Mouse (Mus musculus) forebrain, embryonic 11.5 days (tissue): ENCODE measurements at regions not wholly inside any gene's neighbourhood (a gene's known extent, or its start where the extent isn't known, plus 50 kb on each side); places are given as distances from the start of the nearest gene placed in this dataset.

Experiments
- ATAC-seq: fragments of 200-750 bp; cut with Nextera tagmentation; replicated peaks from 2 replicates; pipeline ENCODE4 v1.8.0; 2017; ENCODE audit warnings: moderate TSS enrichment; ENCODE audit not compliant: low FRiP score
- DNase-seq: peaks from one replicate; pipeline ENCODE4 v3.0.0-alpha.2; 2017; ENCODE audit warnings: low spot score
- H3K27ac ChIP-seq: fragments of 300-500 bp; sonication (generic); 2 replicates; pipeline ENCODE4 v1.5.1; 2014; ENCODE audit warnings: low read depth, low read length
- H3K27me3 ChIP-seq: fragments of 300-500 bp; sonication (generic); 2 replicates; pipeline ENCODE4 v1.6.1; 2014; ENCODE audit warnings: mild to moderate bottlenecking, low read length, mixed read lengths; ENCODE audit not compliant: control insufficient read depth, insufficient read depth
- H3K36me3 ChIP-seq: fragments of 300-500 bp; sonication (generic); 2 replicates; pipeline ENCODE4 v1.6.1; 2014; ENCODE audit warnings: mild to moderate bottlenecking, low read length, moderate library complexity, mixed read lengths; ENCODE audit not compliant: control insufficient read depth, insufficient read depth
- H3K4me1 ChIP-seq: fragments of 300-500 bp; sonication (generic); replicated peaks from 2 replicates; pipeline ENCODE4 v1.6.1; 2014; ENCODE audit warnings: low read length, mixed read lengths; ENCODE audit not compliant: control insufficient read depth, insufficient read depth
- H3K4me2 ChIP-seq: fragments of 300-500 bp; sonication (generic); 2 replicates; pipeline ENCODE4 v1.6.1; 2014; ENCODE audit warnings: low read depth, mild to moderate bottlenecking, low read length, moderate library complexity, mixed read lengths; ENCODE audit not compliant: severe bottlenecking
- H3K4me3 ChIP-seq: fragments of 300-500 bp; sonication (generic); 2 replicates; pipeline ENCODE4 v1.5.1; 2014; ENCODE audit warnings: low read depth, low read length
- H3K9ac ChIP-seq: fragments of 300-500 bp; sonication (generic); 2 replicates; pipeline ENCODE4 v1.6.1; 2014; ENCODE audit warnings: low read length
- H3K9me3 ChIP-seq: fragments of 300-500 bp; sonication (generic); 2 replicates; pipeline ENCODE4 v1.6.1; 2016; ENCODE audit warnings: low read length, mixed read lengths; ENCODE audit not compliant: control insufficient read depth
- WGBS: fragments of 180-500 bp; shearing (Covaris S2); extraction: QIAGEN DNeasy Blood & Tissue Kit; methylation state at CpG from one replicate; pipeline ENCODE4 v1.1.7; 2014; 5-methylcytosine and 5-hydroxymethylcytosine counted together

- Histone ChIP-seq H3K27me3 (no peaks in the 10 kb centered on the region), H3K4me3 (no peak overlapping the region), H3K27ac (no peak overlapping the region), H3K9ac (no peak overlapping the region), H3K36me3 (no peaks in the 10 kb centered on the region), H3K4me2 (no peak overlapping the region), H3K9me3 (no peaks in the 10 kb centered on the region), H3K4me1 (no peaks in the 10 kb centered on the region)
- DNase-seq (no peak), ATAC-seq (no peak)
- 83% methylated on average over 4 of the region's 4 CpGs for WGBS
Measured at GRCm38 (mm10) chr16:84581166-84581565, 66.2 kb downstream of the A730009L09Rik start.

DNA sequence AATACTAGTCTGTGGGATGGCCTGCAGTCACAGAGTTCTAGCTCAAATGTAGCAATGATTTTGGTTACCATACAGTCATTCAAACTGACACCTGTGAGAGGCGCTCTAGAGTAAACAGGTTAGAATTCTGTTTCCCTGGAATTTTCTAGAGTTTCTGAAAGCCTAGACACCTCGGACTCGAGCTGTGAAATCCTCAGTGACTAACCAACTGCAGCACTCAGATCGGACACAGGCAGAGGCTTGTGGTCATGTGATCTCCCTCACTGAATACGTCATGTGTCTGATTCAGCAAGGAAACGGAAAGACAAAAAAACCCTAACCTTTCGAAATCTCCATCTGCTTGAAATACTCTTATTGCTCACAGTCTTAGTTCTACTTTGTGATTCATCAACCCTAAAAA is 68.4 kb downstream of the A730009L09Rik start:
- no peak for ATAC-seq
- no peaks in the 10 kb centered on the region for H3K27me3 ChIP-seq

DNA sequence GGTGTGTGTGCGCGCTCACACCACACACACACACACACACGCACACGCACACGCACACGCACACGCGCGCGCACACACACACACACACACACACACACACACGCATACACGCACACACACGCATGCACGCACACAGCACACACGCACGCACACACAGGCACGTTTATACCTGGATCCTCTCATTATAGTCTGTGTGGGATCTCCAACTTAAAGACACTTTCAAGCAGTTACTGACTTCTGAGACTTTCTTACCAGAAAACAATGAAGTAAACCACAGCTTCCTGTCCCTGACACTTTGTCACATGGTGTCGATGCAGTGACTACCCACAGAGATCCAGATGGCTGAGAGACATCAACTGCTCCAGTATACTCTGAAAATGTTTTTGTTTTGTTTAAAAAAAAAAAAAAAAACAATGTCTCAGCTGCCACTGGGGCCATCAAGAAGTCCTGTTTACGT is 68.9 kb downstream of the A730009L09Rik start:
- ATAC-seq: no peak
- 90% methylated on average over 19 of the region's 19 CpGs for WGBS
- H3K9ac ChIP-seq: no peak overlapping the region
- H3K9me3 ChIP-seq: no peaks in the 10 kb centered on the region
- no peak overlapping the region for H3K4me3 ChIP-seq
- no peaks in the 10 kb centered on the region for H3K4me1 ChIP-seq
- H3K4me2 ChIP-seq: no peak overlapping the region
- H3K27ac ChIP-seq: no peak overlapping the region
- no peak for DNase-seq
- no peaks in the 10 kb centered on the region for H3K36me3 ChIP-seq
- H3K27me3 ChIP-seq: no peaks in the 10 kb centered on the region

More for the DNA sequence above, 68.4 kb downstream of the A730009L09Rik start:
- H3K9me3 ChIP-seq: no peaks in the 10 kb centered on the region
- H3K4me1 ChIP-seq: no peaks in the 10 kb centered on the region
- H3K4me2 ChIP-seq: no peak overlapping the region
- DNase-seq: no peak
- no peak overlapping the region for H3K4me3 ChIP-seq
- no peak overlapping the region for H3K27ac ChIP-seq
- H3K9ac ChIP-seq: no peak overlapping the region
- H3K36me3 ChIP-seq: no peaks in the 10 kb centered on the region
- 93% methylated on average over 7 of the region's 7 CpGs for WGBS

GRCm38 (mm10) chr16:84584724-84585399 is 69.9 kb downstream of the A730009L09Rik start:
- WGBS: 89% methylated on average over 14 of the region's 14 CpGs
- Histone ChIP-seq H3K4me3 (no peak overlapping the region), H3K9me3 (no peaks in the 10 kb centered on the region), H3K27ac (no peak overlapping the region), H3K36me3 (no peaks in the 10 kb centered on the region), H3K4me2 (no peak overlapping the region), H3K4me1 (no peaks in the 10 kb centered on the region), H3K9ac (no peak overlapping the region), H3K27me3 (no peaks in the 10 kb centered on the region)
- DNase-seq (no peak), ATAC-seq (no peak)

DNA sequence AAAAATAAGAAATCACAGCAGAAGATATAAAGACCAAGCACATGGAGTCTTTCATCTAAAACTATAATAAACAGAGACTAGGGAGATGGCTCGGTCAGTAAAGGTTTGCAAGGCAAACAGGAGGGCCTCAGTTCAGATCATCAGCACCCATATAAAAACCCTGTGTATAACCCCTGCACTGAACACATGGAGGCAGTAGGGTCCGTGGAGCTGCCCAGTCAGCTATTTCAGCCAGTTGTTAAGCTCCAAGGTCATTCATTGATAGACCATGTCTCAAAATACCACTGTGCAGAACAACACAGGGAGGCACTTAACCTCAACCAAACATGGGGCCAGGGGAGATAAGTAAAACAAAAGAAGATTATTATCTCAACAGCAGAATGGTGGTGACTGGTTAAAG is 78.1 kb downstream of the A730009L09Rik start:
- Histone ChIP-seq H3K9ac (no peak overlapping the region), H3K9me3 (no peaks in the 10 kb centered on the region), H3K36me3 (no peaks in the 10 kb centered on the region), H3K4me3 (no peak overlapping the region), H3K4me1 (no peaks in the 10 kb centered on the region), H3K27me3 (no peaks in the 10 kb centered on the region), H3K27ac (no peak overlapping the region), H3K4me2 (no peak overlapping the region)
- 83% methylated on average over 2 of the region's 2 CpGs for WGBS
- ATAC-seq (no peak), DNase-seq (no peak)

- WGBS: 93% methylated on average over 8 of the region's 8 CpGs
- H3K27me3 ChIP-seq: no peaks in the 10 kb centered on the region
- ATAC-seq (no peak), DNase-seq (no peak)
- H3K27ac ChIP-seq: no peak overlapping the region
- H3K9me3 ChIP-seq: no peaks in the 10 kb centered on the region
- H3K4me3 ChIP-seq: no peak overlapping the region
- no peak overlapping the region for H3K9ac ChIP-seq
- no peak overlapping the region for H3K4me2 ChIP-seq
- H3K36me3 ChIP-seq: no peaks in the 10 kb centered on the region
- H3K4me1 ChIP-seq: no peaks in the 10 kb centered on the region
Measured at GRCm38 (mm10) chr16:84602969-84603368, 88.0 kb downstream of the A730009L09Rik start.

- no peak overlapping the region for H3K9ac ChIP-seq
- ATAC-seq (no peak), DNase-seq (no peak)
- H3K36me3 ChIP-seq: no peaks in the 10 kb centered on the region
- WGBS: 100% methylated on average over 1 of the region's 1 CpGs
- no peak overlapping the region for H3K4me2 ChIP-seq
- H3K4me1 ChIP-seq: no peaks in the 10 kb centered on the region
- no peak overlapping the region for H3K27ac ChIP-seq
- no peaks in the 10 kb centered on the region for H3K27me3 ChIP-seq
- no peaks in the 10 kb centered on the region for H3K9me3 ChIP-seq
- no peak overlapping the region for H3K4me3 ChIP-seq
Measured at GRCm38 (mm10) chr16:84603465-84604205, 88.7 kb downstream of the A730009L09Rik start.

GRCm38 (mm10) chr16:84604272-84604975 is 89.5 kb downstream of the A730009L09Rik start:
- H3K36me3 ChIP-seq: no peaks in the 10 kb centered on the region
- H3K4me2 ChIP-seq: no peak overlapping the region
- no peaks in the 10 kb centered on the region for H3K9me3 ChIP-seq
- ATAC-seq (no peak), DNase-seq (no peak)
- no peak overlapping the region for H3K9ac ChIP-seq
- no peak overlapping the region for H3K27ac ChIP-seq
- 93% methylated on average over 9 of the region's 9 CpGs for WGBS
- no peaks in the 10 kb centered on the region for H3K4me1 ChIP-seq
- no peak overlapping the region for H3K4me3 ChIP-seq
- H3K27me3 ChIP-seq: no peaks in the 10 kb centered on the region
